In the genomic region with DNA sequence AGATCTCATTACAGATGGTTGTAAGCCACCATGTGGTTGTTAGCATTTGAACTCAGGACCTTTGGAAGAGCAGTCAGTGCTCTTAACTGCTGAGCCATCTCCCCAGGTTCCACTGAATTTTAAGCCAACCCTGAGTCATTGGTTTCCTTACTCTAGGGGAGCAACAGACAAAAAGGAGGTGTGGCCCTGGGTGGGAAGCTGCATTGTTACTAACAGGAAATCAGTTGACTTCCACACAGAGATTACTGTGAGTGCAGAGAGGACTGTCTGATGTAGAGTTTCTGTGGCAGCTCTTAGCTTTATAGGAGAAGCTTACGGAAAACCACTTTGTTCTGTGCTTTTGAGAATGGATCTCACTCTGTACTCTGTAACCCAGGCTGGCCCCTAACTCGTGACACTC, we compare ENCODE assay signal across 16 mouse cellular contexts. TPM values are rescaled to one million over a fixed set of nuclear protein-coding genes. Genes with fewer than 3 reads are reported as not detected.
A peak's percentile ranks its signal among the peaks of the same experiment; 100 is the strongest.
DNase-seq lines count a peak whose midpoint lies in the region; ATAC-seq lines count a peak whose summit lies in the region.
"Had no signal": no experiment of that assay in that cellular context is flagged by ENCODE, and none has a peak within 500 bp of the region (broad histone marks: within the 10 kb centered on the region; RNA-seq: fewer than 3 reads in every experiment).

No protein-coding gene starts in this region.

- intact Hi-C loops in heart, postnatal 36 days (cut with DNase I) = loop anchor here (2.0 kb wide), 1 partner anchor 44 kb away; no protein-coding TSS in a partner anchor

- peak; percentile 44; the same call in 1 of the 2 replicates for ATAC-seq in megakaryocyte-erythroid progenitor cell, adult 5-6 weeks (replicated peaks; ENCODE audit: low FRiP score, low TSS enrichment, poor library complexity, severe bottlenecking)
- ATAC-seq: forebrain, embryonic 14.5 days; intestine, embryonic 15.5 days; midbrain, embryonic 15.5 days had no signal

- DNase-seq in heart, adult 11 months = peak; percentile 87
- no peak for DNase-seq in heart, postnatal 36 days
- DNase-seq in lung, postnatal 36 days = peak; percentile 43
- no peak for DNase-seq in lung, postnatal 25 days (ENCODE audit: low spot score)
- peak; percentile 40 for DNase-seq in T-cell, adult 2 months (ENCODE audit: low spot score)
- DNase-seq in neural tube, embryonic 10.5 days (ENCODE audit: extremely low spot score, low spot score) = no peak
- no peak for DNase-seq in right cerebral cortex, postnatal 14 days
- DNase-seq: adrenal gland, adult 2 months; cerebellum, adult 9-11 months; gastrocnemius, postnatal 14 days; heart, postnatal 14 days; lung, embryonic 14.5 days had no signal

RNA-seq across cellular contexts. Expression of a gene that starts 8.7 kb away (rescaled TPM):
- 10 to 100 TPM; 13.2 to 15.7 TPM for total RNA-seq in heart, postnatal 36 days (2021)
- 19.2 and 23.8 TPM in 2 replicates for total RNA-seq in megakaryocyte-erythroid progenitor cell, adult 5-6 weeks (2014; fragmentation: Nextera tagmentation)
- 12.5 and 17.5 TPM in 2 replicates for total RNA-seq in megakaryocyte-erythroid progenitor cell, adult 5-6 weeks (2017)

Comparison
In these comparisons a context has a peak if more than half of its experiments do, and no peak if none do; other contexts are left out.
1. DNase-seq: peak in heart, adult 11 months (single experiment), lung, postnatal 36 days (single experiment) and T-cell, adult 2 months (single experiment); none in heart, postnatal 36 days (0 of 2), lung, postnatal 25 days (single experiment), neural tube, embryonic 10.5 days (single experiment) and right cerebral cortex, postnatal 14 days (single experiment).